Mouse (Mus musculus) testis, adult 2 months (tissue): ENCODE data around the gene Tmem110. TPM values are rescaled to one million over a fixed set of nuclear protein-coding genes. Genes with fewer than 3 reads are reported as not detected.

ENCODE experiments used
- H3K27ac ChIP-seq: fragments of 200-500 bp; 2 replicates; pipeline ENCODE4 v1.5.1; 2012; ENCODE audit warnings: low read depth, low read length; ENCODE audit not compliant: control insufficient read depth, insufficient read depth
- H3K27me3 ChIP-seq: fragments of 200-500 bp; 2 replicates; pipeline ENCODE4 v1.6.1; 2012; ENCODE audit warnings: mild to moderate bottlenecking, low read length, moderate library complexity; ENCODE audit not compliant: control insufficient read depth, insufficient read depth
- H3K36me3 ChIP-seq: fragments of 200-500 bp; 2 replicates; pipeline ENCODE4 v1.6.1; 2012; ENCODE audit warnings: mild to moderate bottlenecking, low read length; ENCODE audit not compliant: control insufficient read depth, insufficient read depth
- H3K4me1 ChIP-seq: fragments of 200-500 bp; 2 replicates; pipeline ENCODE4 v1.6.1; 2012; ENCODE audit warnings: low read length; ENCODE audit not compliant: control insufficient read depth, insufficient read depth
- H3K4me3 ChIP-seq: fragments of 200-500 bp; 2 replicates; pipeline ENCODE4 v1.5.1; 2012; ENCODE audit warnings: low read depth, mild to moderate bottlenecking, low read length, moderate library complexity, mixed read lengths; ENCODE audit not compliant: control insufficient read depth
- CTCF ChIP-seq: fragments of 200-500 bp; IDR thresholded peaks from 2 replicates; pipeline ENCODE4 v1.5.1; 2012; ENCODE audit warnings: low read depth, mild to moderate bottlenecking, inconsistent platforms, low read length, moderate library complexity; ENCODE audit not compliant: control insufficient read depth, insufficient read depth, insufficient replicate concordance
- POLR2A ChIP-seq: fragments of 200-500 bp; IDR thresholded peaks from 2 replicates; pipeline ENCODE4 v1.6.1; 2012; ENCODE audit warnings: low read depth, mild to moderate bottlenecking, inconsistent platforms, low read length, moderate library complexity; ENCODE audit not compliant: control insufficient read depth
- polyA plus RNA-seq: library from polyadenylated mRNA; depleted of rRNA; stranded (reverse); fragments of >200 nt; gene quantifications from 2 replicates; pipeline ENCODE4 v1.2.3, GENCODE M21; 2012

The Tmem110 gene
- polyA plus RNA-seq, 1 experiment = 3.6 TPM

GRCm38 (mm10) chr14:30850504-30850903, 25.1 kb downstream of the Tmem110 start:
- no peak overlapping the region for H3K27ac ChIP-seq
- no peaks in the 10 kb centered on the region for H3K4me1 ChIP-seq
- no peak for TF ChIP-seq POLR2A
- no peak for TF ChIP-seq CTCF
- no peaks in the 10 kb centered on the region for H3K27me3 ChIP-seq
- no peaks in the 10 kb centered on the region for H3K36me3 ChIP-seq
- no peak overlapping the region for H3K4me3 ChIP-seq

- no peaks in the 10 kb centered on the region for H3K36me3 ChIP-seq
- TF ChIP-seq POLR2A (no peak), CTCF (no peak)
- no peaks in the 10 kb centered on the region for H3K4me1 ChIP-seq
- no peaks in the 10 kb centered on the region for H3K27me3 ChIP-seq
- no peak overlapping the region for H3K4me3 ChIP-seq
- H3K27ac ChIP-seq = no peak overlapping the region
Observed at GRCm38 (mm10) chr14:30852325-30852724, 26.9 kb downstream of the Tmem110 start.

- no peaks in the 10 kb centered on the region for H3K27me3 ChIP-seq
- no peak for TF ChIP-seq POLR2A
- no peak for TF ChIP-seq CTCF
- no peaks in the 10 kb centered on the region for H3K36me3 ChIP-seq
- H3K4me1 ChIP-seq = no peaks in the 10 kb centered on the region
- H3K27ac ChIP-seq = no peak overlapping the region
- no peak overlapping the region for H3K4me3 ChIP-seq
Observed at GRCm38 (mm10) chr14:30855316-30855715, 29.9 kb downstream of the Tmem110 start.

GRCm38 (mm10) chr14:30856885-30857507, 31.6 kb downstream of the Tmem110 start:
- no peaks in the 10 kb centered on the region for H3K27me3 ChIP-seq
- TF ChIP-seq POLR2A (no peak), CTCF (no peak)
- no peaks in the 10 kb centered on the region for H3K4me1 ChIP-seq
- H3K4me3 ChIP-seq = no peak overlapping the region
- no peak overlapping the region for H3K27ac ChIP-seq
- H3K36me3 ChIP-seq = no peaks in the 10 kb centered on the region

- Histone ChIP-seq H3K4me3 (no peak overlapping the region), H3K4me1 (no peaks in the 10 kb centered on the region), H3K27me3 (no peaks in the 10 kb centered on the region), H3K27ac (no peak overlapping the region), H3K36me3 (no peaks in the 10 kb centered on the region)
- TF ChIP-seq CTCF (peak; percentile 32; the same call in 1 of the 2 replicates), POLR2A (no peak)
Observed at GRCm38 (mm10) chr14:30857990-30858389, 32.6 kb downstream of the Tmem110 start.

GRCm38 (mm10) chr14:30861421-30862125, 36.2 kb downstream of the Tmem110 start:
- H3K36me3 ChIP-seq = no peaks in the 10 kb centered on the region
- H3K4me3 ChIP-seq = no peak overlapping the region
- TF ChIP-seq CTCF (no peak), POLR2A (no peak)
- H3K27me3 ChIP-seq = no peaks in the 10 kb centered on the region
- H3K4me1 ChIP-seq = no peaks in the 10 kb centered on the region
- no peak overlapping the region for H3K27ac ChIP-seq

GRCm38 (mm10) chr14:30862368-30862767, 37.0 kb downstream of the Tmem110 start:
- H3K4me1 ChIP-seq = no peaks in the 10 kb centered on the region
- H3K27ac ChIP-seq = no peak overlapping the region
- no peak overlapping the region for H3K4me3 ChIP-seq
- TF ChIP-seq POLR2A = no peak
- no peak for TF ChIP-seq CTCF
- no peaks in the 10 kb centered on the region for H3K36me3 ChIP-seq
- no peaks in the 10 kb centered on the region for H3K27me3 ChIP-seq
